Mouse (Mus musculus) G1E-ER4 (cell line): ENCODE results near the gene Zfp52. TPM values are rescaled to one million over a fixed set of nuclear protein-coding genes. Genes with fewer than 3 reads are reported as not detected.

Experiments used
- GATA1 ChIP-seq: IDR thresholded peaks from one replicate; pipeline ENCODE4 v1.8.0; 2012; ENCODE audit warnings: low read length, inconsistent platforms
- polyA plus RNA-seq: library from polyadenylated mRNA; stranded (reverse); fragments of >175 nt; gene quantifications from 2 replicates; pipeline ENCODE4 v1.2.3, GENCODE M21; 2012

The Zfp52 gene
- polyA plus RNA-seq, 1 experiment = 0.33 TPM

GRCm38 (mm10) chr17:21532101-21532951 is 3.0 kb upstream of the Zfp52 start:
- no peak for TF ChIP-seq GATA1

- no peak for TF ChIP-seq GATA1
These were observed 1.4 kb upstream of the Zfp52 start for GRCm38 (mm10) chr17:21533961-21534360.

- no peak for TF ChIP-seq GATA1
These were observed 761 bp upstream of the Zfp52 start for GRCm38 (mm10) chr17:21534460-21535095.

- no peak for TF ChIP-seq GATA1
These were observed 757 bp downstream of the Zfp52 start for GRCm38 (mm10) chr17:21536096-21536495.

- no peak for TF ChIP-seq GATA1
These were observed 1.3 kb downstream of the Zfp52 start for GRCm38 (mm10) chr17:21536676-21537075.

GRCm38 (mm10) chr17:21557831-21558230 is 22.5 kb downstream of the Zfp52 start:
- TF ChIP-seq GATA1 = no peak

- TF ChIP-seq GATA1 = no peak
These were observed 30.9 kb downstream of the Zfp52 start for GRCm38 (mm10) chr17:21566220-21566619.

GRCm38 (mm10) chr17:21566728-21567349 is 31.5 kb downstream of the Zfp52 start, which contains the start of gene Zfp948:
TSS of gene Zfp948 (plus strand) at chr17:21567008.
- TF ChIP-seq GATA1 = no peak

- no peak for TF ChIP-seq GATA1
These were observed 32.4 kb downstream of the Zfp52 start for GRCm38 (mm10) chr17:21567696-21568095.

GRCm38 (mm10) chr17:21579080-21579479 is 43.7 kb downstream of the Zfp52 start:
- no peak for TF ChIP-seq GATA1

GRCm38 (mm10) chr17:21579493-21580175 is 44.3 kb downstream of the Zfp52 start:
- no peak for TF ChIP-seq GATA1

- no peak for TF ChIP-seq GATA1
These were observed 50.2 kb downstream of the Zfp52 start for GRCm38 (mm10) chr17:21585521-21585920.

Other genes starting within 250 kb of the Zfp52 start
- gene Vmn1r237, start 223.7 kb upstream of the Zfp52 start, polyA plus RNA-seq = not detected in 2 replicates
- not detected in 2 replicates for gene Zfp677, start 151.8 kb upstream of the Zfp52 start, polyA plus RNA-seq
- gene Zfp54, start 112.3 kb upstream of the Zfp52 start, polyA plus RNA-seq = 0.13 and 0.31 TPM in 2 replicates
- 0.25 and 0.39 TPM in 2 replicates for gene Zfp51, start 85.2 kb upstream of the Zfp52 start, polyA plus RNA-seq
- 2.3 and 3.3 TPM in 2 replicates for gene Zfp53, start 46.5 kb upstream of the Zfp52 start, polyA plus RNA-seq
- gene Zfp948, start 31.5 kb downstream of the Zfp52 start, polyA plus RNA-seq = 2.2 and 2.9 TPM in 2 replicates
- gene Zfp983, start 115.1 kb downstream of the Zfp52 start, polyA plus RNA-seq = 0.13 and 0.27 TPM in 2 replicates
- not detected in 2 replicates for gene Gm10226, start 156.3 kb downstream of the Zfp52 start, polyA plus RNA-seq
- 0.56 and 0.92 TPM in 2 replicates for gene Zfp760, start 172.2 kb downstream of the Zfp52 start, polyA plus RNA-seq
- gene Zfp229, start 195.3 kb downstream of the Zfp52 start, polyA plus RNA-seq = 1.6 and 2.0 TPM in 2 replicates